Mouse (Mus musculus) v-Abl transformed pro-B cells (cell line): ENCODE measurements around the gene Prl.
"Not testable (repeated sequence)": the region's sequence is repeated elsewhere in the genome, so short reads cannot be mapped to it uniquely, and the experiment has no call there.

Experiments
- in situ Hi-C, 2 experiments: fragments of 400-800 bp; cut with MboI; formaldehyde crosslinking; loops; one replicate each; pipeline ENCODE4 v1.15.1; 2025; ENCODE audit not compliant: unreplicated experiment in 2 of 2

Gene Prl

DNA sequence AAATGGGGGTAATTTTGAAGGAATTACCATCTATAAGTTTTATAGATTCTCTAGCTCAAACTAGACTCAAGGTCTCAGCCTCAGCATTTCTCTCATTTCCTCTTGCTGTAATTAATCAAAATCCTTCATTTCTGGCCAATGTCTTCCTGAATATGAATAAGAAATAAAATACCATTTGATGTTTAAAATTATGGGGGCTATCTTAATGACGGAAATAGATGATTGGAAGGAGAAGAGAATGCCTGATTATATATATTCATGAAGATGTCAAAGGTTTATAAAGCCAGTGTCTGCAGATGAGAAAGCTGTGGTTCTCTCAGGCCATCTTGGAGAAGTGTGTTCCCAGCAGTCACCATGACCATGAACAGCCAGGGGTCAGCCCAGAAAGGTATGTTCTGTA lies at the start of gene Prl:
TSS of gene Prl (plus strand) at position 301 of the 400 bp plus-strand sequence.
- in situ Hi-C loops, result no loop called here

DNA sequence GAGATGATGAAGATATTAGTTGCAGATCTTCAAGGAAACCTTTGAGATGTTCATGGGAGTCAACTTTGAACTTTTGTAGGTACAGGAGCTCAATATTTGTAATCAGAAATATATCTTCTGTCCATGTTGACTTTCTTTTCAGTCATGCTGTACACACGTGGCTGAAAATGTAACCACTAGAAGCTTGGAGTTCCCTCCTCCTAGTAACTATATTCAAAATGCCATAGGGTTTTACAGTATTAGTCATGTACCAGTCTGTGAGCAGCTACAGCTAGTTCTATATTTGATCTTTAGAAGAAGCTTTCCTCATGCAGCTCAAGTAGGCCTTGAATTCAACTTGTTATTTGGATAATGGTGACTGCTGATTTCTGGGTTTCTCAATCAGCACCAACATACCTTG lies 30.8 kb upstream of the Prl start:
- in situ Hi-C loops, result no loop called here

DNA sequence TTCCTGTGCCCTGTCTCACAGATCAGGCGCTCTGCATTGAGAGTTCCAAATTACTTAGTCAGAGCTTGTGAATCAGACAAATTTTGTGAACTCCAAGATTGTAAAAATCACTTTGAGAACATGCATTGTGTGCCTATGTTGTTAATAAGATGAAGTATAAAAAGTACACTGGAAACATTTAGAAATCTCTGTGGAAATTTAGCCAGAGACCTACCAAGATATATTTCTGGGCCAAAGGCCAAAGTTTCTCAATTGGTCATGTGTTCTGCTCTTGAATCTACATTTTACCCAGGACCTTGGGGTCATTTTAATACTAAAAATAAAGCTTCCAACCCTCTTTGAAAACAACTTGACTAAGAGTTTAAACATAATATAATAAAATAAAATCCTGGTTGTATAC lies 30.0 kb upstream of the Prl start:
- in situ Hi-C loops, result no loop called here

DNA sequence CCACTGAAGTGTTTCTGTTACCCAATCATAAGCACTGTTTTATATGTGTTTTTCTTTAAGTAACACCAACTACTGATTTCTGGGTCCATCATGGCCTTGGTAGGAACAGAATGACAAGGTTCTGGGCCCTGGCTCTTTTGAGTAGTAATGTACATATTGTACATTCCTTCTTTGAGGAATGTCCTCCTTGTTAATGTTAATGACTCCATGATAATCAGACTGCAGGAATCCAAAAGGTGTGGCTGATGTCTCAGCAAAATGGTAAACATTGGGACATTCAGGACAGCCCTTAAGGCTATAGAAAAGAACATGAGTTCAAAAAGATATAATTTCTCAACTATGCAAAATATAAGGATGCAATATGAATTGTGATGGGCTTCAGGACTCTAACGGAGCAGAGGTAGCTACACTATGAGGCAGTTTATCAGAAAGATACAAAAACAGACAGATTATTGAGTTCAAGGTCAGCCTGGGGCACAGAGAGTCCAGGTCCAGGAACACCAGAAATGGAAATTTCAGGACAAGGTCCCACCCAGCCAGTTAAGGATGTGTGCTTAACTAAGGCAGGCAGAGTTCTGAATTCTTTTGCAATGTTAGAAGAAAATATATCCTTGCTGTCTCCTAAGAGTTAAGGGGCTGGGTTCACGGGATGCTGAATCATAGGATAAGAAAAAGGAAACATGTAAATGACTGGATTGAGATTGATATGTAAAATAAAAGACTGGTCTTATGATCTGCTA lies 28.7 kb upstream of the Prl start:
- in situ Hi-C loops, result no loop called here

DNA sequence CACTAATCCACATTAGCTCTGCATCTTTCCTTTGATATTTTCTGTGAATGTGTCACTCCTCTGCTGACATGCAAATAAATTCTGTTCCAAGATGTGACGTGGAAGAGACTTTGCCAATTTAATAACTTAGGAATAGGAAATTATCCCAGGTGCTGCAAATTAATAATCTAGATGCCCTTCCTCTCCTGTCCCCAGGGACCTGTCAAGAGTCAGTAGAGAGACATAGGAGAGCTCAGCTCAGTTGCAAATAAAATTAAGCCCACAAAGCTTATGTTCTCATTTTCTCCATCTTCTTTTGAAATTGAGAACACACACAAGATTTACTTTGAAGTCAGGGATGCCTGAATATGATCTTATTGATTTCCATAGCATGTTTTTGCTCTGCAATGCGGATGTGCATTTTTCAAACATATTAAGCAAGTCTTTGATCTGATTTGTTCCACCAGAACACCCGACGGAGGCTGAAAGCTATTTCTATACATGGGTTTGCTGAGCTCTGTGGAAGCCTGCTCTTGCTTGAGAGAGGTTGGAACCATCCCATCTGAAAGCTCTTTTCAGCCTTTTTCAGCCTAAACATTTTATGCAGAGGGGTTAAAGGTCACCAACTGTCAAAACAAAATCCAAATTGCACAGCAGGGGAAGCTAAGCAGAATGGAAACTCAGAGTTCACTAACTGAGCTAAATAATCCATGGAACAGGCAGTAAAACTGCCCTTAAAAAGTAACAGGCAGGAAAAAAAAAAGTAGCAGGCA lies 26.1 kb upstream of the Prl start:
- in situ Hi-C loops, result no loop called here

DNA sequence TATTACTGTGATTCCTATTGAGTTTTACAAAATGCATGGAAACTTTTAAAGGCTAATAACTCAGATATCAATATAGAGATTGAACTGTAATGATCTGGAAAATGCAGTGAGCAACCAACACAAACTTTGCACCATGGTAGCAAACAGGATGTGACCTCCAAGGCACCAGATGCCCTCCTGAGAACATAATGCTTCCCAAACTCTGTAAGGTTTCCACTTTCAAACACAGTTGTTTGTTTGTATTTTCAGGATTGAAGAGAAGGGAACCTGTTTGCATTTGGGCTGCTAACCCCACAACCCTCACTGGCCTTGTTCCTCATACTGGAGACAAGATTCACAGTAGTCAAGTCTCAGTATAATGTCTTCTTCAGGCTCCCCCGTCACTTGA lies 25.5 kb upstream of the Prl start:
- in situ Hi-C loops, result no loop called here

DNA sequence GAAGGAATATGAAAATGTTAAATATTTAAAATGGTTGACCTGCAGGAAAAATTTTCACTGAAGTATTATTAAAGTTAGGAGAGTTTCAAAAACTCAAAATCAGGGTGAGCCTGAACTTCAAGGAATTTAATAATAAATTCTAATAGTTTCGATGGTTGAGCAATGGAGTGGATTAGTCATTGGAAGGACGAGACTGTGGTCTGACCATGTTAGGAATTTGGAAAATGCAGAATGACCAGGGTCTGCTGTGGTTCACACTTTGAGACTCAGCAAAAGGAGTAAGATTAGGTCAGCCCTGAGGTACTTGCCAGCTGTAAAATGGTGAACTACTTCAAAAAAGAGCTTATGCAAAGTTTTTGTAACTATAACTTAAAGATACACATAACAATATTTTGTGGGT lies 24.4 kb upstream of the Prl start:
- in situ Hi-C loops, result no loop called here

DNA sequence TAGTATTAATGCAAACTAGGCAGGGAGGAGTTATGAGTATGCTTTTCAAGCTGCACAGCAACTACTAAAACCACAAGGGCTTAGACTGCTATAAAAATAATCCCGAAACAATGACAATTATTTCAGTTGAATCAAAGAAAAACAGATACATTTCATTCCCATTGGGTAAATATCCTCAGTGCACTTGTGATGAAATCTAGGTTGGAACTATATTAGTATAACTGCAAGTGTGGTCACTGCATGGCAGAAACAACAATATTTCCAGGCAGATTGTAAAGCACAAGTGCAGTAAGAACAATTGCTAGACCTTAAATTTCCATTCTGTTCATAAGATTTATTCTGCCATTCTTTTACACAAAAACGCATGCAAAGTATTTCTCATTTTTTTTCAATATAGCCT lies 15.2 kb upstream of the Prl start:
- in situ Hi-C loops, result no loop called here

DNA sequence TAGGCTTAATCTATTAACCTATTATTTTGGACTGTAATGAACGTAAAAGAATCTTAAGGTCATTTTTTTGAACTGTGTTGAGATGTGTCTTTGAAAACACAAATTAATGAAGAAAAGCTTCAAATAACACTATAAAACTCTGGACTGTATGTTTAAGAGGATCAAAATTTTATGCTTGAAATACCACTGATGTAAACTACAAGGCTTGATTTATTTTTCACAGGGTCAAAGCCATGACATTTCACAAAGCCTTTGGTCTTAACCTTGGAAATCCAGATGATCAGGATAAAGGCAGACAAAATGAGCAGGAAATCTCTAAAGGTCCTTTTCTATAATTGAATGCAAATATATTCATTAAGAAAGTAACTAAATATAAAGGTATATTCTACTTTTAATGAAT lies 14.0 kb upstream of the Prl start:
- in situ Hi-C loops, result no loop called here

DNA sequence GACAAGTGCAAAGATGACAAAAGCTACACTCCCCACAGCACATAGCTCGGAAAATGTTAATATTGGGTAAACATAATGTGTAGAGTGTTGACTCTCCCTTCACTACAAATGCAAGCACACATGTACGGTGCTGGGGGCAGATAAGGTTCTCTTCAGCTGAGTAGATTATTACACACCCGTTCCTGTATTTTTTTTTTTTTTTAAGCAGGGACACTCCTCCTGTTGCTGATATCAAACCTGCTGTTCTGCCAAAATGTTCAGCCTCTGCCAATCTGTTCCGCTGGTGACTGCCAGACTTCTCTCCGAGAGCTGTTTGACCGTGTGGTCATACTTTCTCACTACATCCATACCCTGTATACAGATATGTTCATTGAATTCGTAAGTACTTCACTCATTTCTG lies 1.8 kb downstream of the Prl start:
- in situ Hi-C loops, result no loop called here

DNA sequence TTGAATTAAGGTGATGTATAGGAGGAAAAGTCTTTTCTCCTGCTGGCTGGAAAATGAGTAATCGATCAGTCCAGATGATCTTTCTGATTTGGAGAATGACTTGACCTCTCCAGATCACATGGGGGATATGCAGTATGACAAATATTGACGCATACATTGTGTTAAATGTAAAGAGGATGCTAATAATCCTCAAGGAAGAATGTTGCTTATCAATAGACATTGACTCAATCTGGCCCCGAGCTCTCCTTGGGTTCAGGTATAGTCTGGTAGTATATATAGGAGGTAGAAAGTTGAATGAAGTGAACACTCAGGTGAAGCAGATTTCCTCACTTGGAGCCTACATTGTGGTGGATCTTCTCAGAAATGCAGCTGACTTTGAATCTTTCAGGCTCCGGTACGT lies 36.5 kb downstream of the Prl start, which contains the start of gene Prl3d1:
TSS of gene Prl3d1 (plus strand) at position 301 of the 400 bp plus-strand sequence.
- in situ Hi-C loops, result not testable (repeated sequence)
